Mouse (Mus musculus) CH12.LX (cell line): ENCODE measurements around the gene Prkca. TPM values are rescaled to one million over a fixed set of nuclear protein-coding genes. Genes with fewer than 3 reads are reported as not detected.
A peak's percentile ranks its signal among the peaks of the same experiment; 100 is the strongest.

Experiments
- DNase-seq: peaks from one replicate; pipeline ENCODE4 v3.0.0-alpha.2; 2013; ENCODE audit errors: extremely low read depth
- H3K27ac ChIP-seq: 2 replicates; pipeline ENCODE4 v1.5.1; 2012; ENCODE audit warnings: low read depth, mild to moderate bottlenecking, control low read depth, moderate library complexity; ENCODE audit not compliant: insufficient read depth
- H3K27me3 ChIP-seq: replicated peaks from 2 replicates; pipeline ENCODE3; 2012; ENCODE audit warnings: inconsistent platforms
- H3K36me3 ChIP-seq, 2 experiments: replicated peaks in 1 of 2; 2 replicates each; pipeline versions ENCODE3 to v1.6.1; 2012; ENCODE audit warnings: inconsistent platforms in 1 of 2, low read length in 1 of 2, mild to moderate bottlenecking in 1 of 2, mixed read lengths in 1 of 2, moderate library complexity in 1 of 2; ENCODE audit not compliant: control insufficient read depth in 1 of 2, insufficient read depth in 1 of 2
- H3K4me1 ChIP-seq, 2 experiments: 2 replicates each; pipeline ENCODE4 v1.6.1; 2012; ENCODE audit warnings: inconsistent platforms in 1 of 2, moderate library complexity in 1 of 2; ENCODE audit not compliant: insufficient read depth in 2 of 2, control insufficient read depth in 1 of 2
- H3K4me2 ChIP-seq: 2 replicates; pipeline ENCODE4 v1.6.1; 2012; ENCODE audit warnings: low read depth, mild to moderate bottlenecking, control low read depth; ENCODE audit not compliant: poor library complexity, insufficient read depth, severe bottlenecking
- H3K4me3 ChIP-seq, 3 experiments: fragments of 150-350 bp in 1 of 3; sonication (generic) in 1 of 3; replicated peaks in 1 of 3; 2 replicates each; pipeline versions ENCODE3 to v1.5.1; 2011 to 2012; ENCODE audit warnings: low read depth in 2 of 3, low read length in 2 of 3, mild to moderate bottlenecking in 2 of 3, moderate library complexity in 2 of 3, control low read depth in 1 of 3, improper control_type of control experiment in 1 of 3, inconsistent platforms in 1 of 3, mixed read lengths in 1 of 3; ENCODE audit not compliant: poor library complexity in 1 of 3
- H3K79me2 ChIP-seq: replicated peaks from 2 replicates; pipeline ENCODE4 v1.6.1; 2012; ENCODE audit warnings: mild to moderate bottlenecking, moderate library complexity; ENCODE audit not compliant: control insufficient read depth, poor library complexity, insufficient read depth, severe bottlenecking; ENCODE audit errors: extremely low read depth
- H3K9ac ChIP-seq: 2 replicates; pipeline ENCODE4 v1.6.1; 2012; ENCODE audit warnings: low read depth, mild to moderate bottlenecking, control low read depth, moderate library complexity; ENCODE audit not compliant: insufficient read depth
- H3K9me3 ChIP-seq: replicated peaks from 2 replicates; pipeline ENCODE3; 2012; ENCODE audit warnings: low read length, inconsistent platforms, mixed read lengths
- BHLHE40 ChIP-seq: IDR thresholded peaks from 2 replicates; pipeline ENCODE4 v1.6.1; 2011; ENCODE audit warnings: mild to moderate bottlenecking, low read depth, low read length, improper control_type of control experiment
- CHD1 ChIP-seq: IDR thresholded peaks from 2 replicates; pipeline ENCODE4 v1.6.1; 2012; ENCODE audit warnings: low read depth, low read length, improper control_type of control experiment, inconsistent platforms
- CHD2 ChIP-seq: IDR thresholded peaks from 2 replicates; pipeline ENCODE4 v1.6.1; 2011; ENCODE audit warnings: low read length, improper control_type of control experiment
- CTCF ChIP-seq, 2 experiments: IDR thresholded peaks in 1 of 2; conservative IDR thresholded peaks in 1 of 2; 2 replicates each; pipeline ENCODE4 v1.5.1; 2011 to 2012; ENCODE audit warnings: low read depth in 2 of 2, low read length in 2 of 2, improper control_type of control experiment in 1 of 2, inconsistent platforms in 1 of 2, mild to moderate bottlenecking in 1 of 2, moderate library complexity in 1 of 2
- E2F4 ChIP-seq: IDR thresholded peaks from 2 replicates; pipeline ENCODE4 v1.6.1; 2011; ENCODE audit warnings: low read depth, low read length, improper control_type of control experiment; ENCODE audit not compliant: insufficient replicate concordance
- ELF1 ChIP-seq: IDR thresholded peaks from 2 replicates; pipeline ENCODE4 v1.6.1; 2014; ENCODE audit warnings: low read depth, mild to moderate bottlenecking, inconsistent platforms, low read length, improper control_type of control experiment
- EP300 ChIP-seq: IDR thresholded peaks from 2 replicates; pipeline ENCODE4 v1.6.1; 2011; ENCODE audit warnings: low read length, improper control_type of control experiment
- ETS1 ChIP-seq: conservative IDR thresholded peaks from 2 replicates; pipeline ENCODE4 v1.6.1; 2012; ENCODE audit warnings: low read depth, mild to moderate bottlenecking, inconsistent platforms, low read length, improper control_type of control experiment, moderate library complexity
- GABPA ChIP-seq: IDR thresholded peaks from 2 replicates; pipeline ENCODE4 v1.6.1; 2012; ENCODE audit warnings: low read depth, low read length, improper control_type of control experiment, inconsistent platforms; ENCODE audit not compliant: insufficient replicate concordance
- HCFC1 ChIP-seq: IDR thresholded peaks from 2 replicates; pipeline ENCODE4 v1.6.1; 2012; ENCODE audit warnings: low read depth, mild to moderate bottlenecking, inconsistent platforms, low read length, improper control_type of control experiment
- IRF4 ChIP-seq: IDR thresholded peaks from 2 replicates; pipeline ENCODE4 v1.6.1; 2014; ENCODE audit warnings: low read depth, mild to moderate bottlenecking, inconsistent platforms, low read length, improper control_type of control experiment
- JUN ChIP-seq: IDR thresholded peaks from 2 replicates; pipeline ENCODE4 v1.6.1; 2011; ENCODE audit warnings: low read depth, mild to moderate bottlenecking, low read length, improper control_type of control experiment, moderate library complexity; ENCODE audit not compliant: insufficient read depth
- JUND ChIP-seq: conservative IDR thresholded peaks from 2 replicates; pipeline ENCODE4 v1.6.1; 2011; ENCODE audit warnings: low read depth, low read length, improper control_type of control experiment
- KAT2A ChIP-seq: IDR thresholded peaks from 2 replicates; pipeline ENCODE4 v1.6.1; 2012; ENCODE audit warnings: low read length, improper control_type of control experiment, inconsistent platforms; ENCODE audit not compliant: insufficient replicate concordance
- MAFK ChIP-seq: IDR thresholded peaks from 2 replicates; pipeline ENCODE4 v1.6.1; 2011; ENCODE audit warnings: low read length, improper control_type of control experiment; ENCODE audit not compliant: insufficient replicate concordance
- MAX ChIP-seq: IDR thresholded peaks from 2 replicates; pipeline ENCODE4 v1.6.1; 2011; ENCODE audit warnings: low read length, improper control_type of control experiment
- MAZ ChIP-seq: IDR thresholded peaks from 2 replicates; pipeline ENCODE4 v1.6.1; 2012; ENCODE audit warnings: low read depth, mild to moderate bottlenecking, inconsistent platforms, low read length, improper control_type of control experiment, moderate library complexity
- MEF2A ChIP-seq: IDR thresholded peaks from 2 replicates; pipeline ENCODE4 v1.6.1; 2014; ENCODE audit warnings: low read depth, mild to moderate bottlenecking, inconsistent platforms, low read length, improper control_type of control experiment, borderline replicate concordance
- MXI1 ChIP-seq: IDR thresholded peaks from 2 replicates; pipeline ENCODE4 v1.6.1; 2011; ENCODE audit warnings: mild to moderate bottlenecking, low read depth, low read length, improper control_type of control experiment
- MYC ChIP-seq: IDR thresholded peaks from 2 replicates; pipeline ENCODE4 v1.6.1; 2011; ENCODE audit warnings: low read depth, mild to moderate bottlenecking, improper control_type of control experiment, low read length
- NELFE ChIP-seq: IDR thresholded peaks from 2 replicates; pipeline ENCODE4 v1.6.1; 2011; ENCODE audit warnings: low read depth, low read length, improper control_type of control experiment
- NRF1 ChIP-seq: IDR thresholded peaks from 2 replicates; pipeline ENCODE4 v1.6.1; 2014; ENCODE audit warnings: low read depth, mild to moderate bottlenecking, inconsistent platforms, low read length, improper control_type of control experiment, moderate library complexity
- PAX5 ChIP-seq: IDR thresholded peaks from 2 replicates; pipeline ENCODE4 v1.6.1; 2012; ENCODE audit warnings: low read length, inconsistent platforms, mixed read lengths
- POLR2A ChIP-seq: IDR thresholded peaks from 2 replicates; pipeline ENCODE4 v1.6.1; 2011; ENCODE audit warnings: low read depth, mild to moderate bottlenecking, improper control_type of control experiment, low read length
- POLR2AphosphoS2 ChIP-seq: IDR thresholded peaks from 2 replicates; pipeline ENCODE4 v1.6.1; 2011; ENCODE audit warnings: low read depth, low read length, improper control_type of control experiment
- RAD21 ChIP-seq: IDR thresholded peaks from 2 replicates; pipeline ENCODE4 v1.6.1; 2011; ENCODE audit warnings: low read depth, mild to moderate bottlenecking, low read length, improper control_type of control experiment, moderate library complexity
- RCOR1 ChIP-seq: conservative IDR thresholded peaks from 2 replicates; pipeline ENCODE4 v1.6.1; 2012; ENCODE audit warnings: low read depth, mild to moderate bottlenecking, inconsistent platforms, low read length, improper control_type of control experiment
- SIN3A ChIP-seq: IDR thresholded peaks from 2 replicates; pipeline ENCODE4 v1.6.1; 2012; ENCODE audit warnings: low read length, improper control_type of control experiment, inconsistent platforms
- SMC3 ChIP-seq: IDR thresholded peaks from 2 replicates; pipeline ENCODE4 v1.6.1; 2011; ENCODE audit warnings: low read depth, low read length, improper control_type of control experiment
- TBP ChIP-seq: conservative IDR thresholded peaks from 2 replicates; pipeline ENCODE4 v1.6.1; 2011; ENCODE audit warnings: low read depth, low read length, improper control_type of control experiment
- TCF12 ChIP-seq: IDR thresholded peaks from 2 replicates; pipeline ENCODE4 v1.6.1; 2014; ENCODE audit warnings: low read depth, mild to moderate bottlenecking, inconsistent platforms, low read length, improper control_type of control experiment
- UBTF ChIP-seq: IDR thresholded peaks from 2 replicates; pipeline ENCODE4 v1.6.1; 2012; ENCODE audit warnings: low read depth, mild to moderate bottlenecking, inconsistent platforms, low read length, improper control_type of control experiment, moderate library complexity
- USF1 ChIP-seq: IDR thresholded peaks from 2 replicates; pipeline ENCODE4 v1.6.1; 2014; ENCODE audit warnings: low read depth, mild to moderate bottlenecking, inconsistent platforms, low read length, improper control_type of control experiment
- USF2 ChIP-seq: conservative IDR thresholded peaks from 2 replicates; pipeline ENCODE4 v1.6.1; 2011; ENCODE audit warnings: low read depth, low read length, improper control_type of control experiment
- ZC3H11A ChIP-seq: IDR thresholded peaks from 2 replicates; pipeline ENCODE4 v1.6.1; 2012; ENCODE audit warnings: low read depth, mild to moderate bottlenecking, inconsistent platforms, low read length, improper control_type of control experiment
- ZKSCAN1 ChIP-seq: IDR thresholded peaks from 2 replicates; pipeline ENCODE4 v1.6.1; 2012; ENCODE audit warnings: low read depth, inconsistent platforms, low read length, improper control_type of control experiment, borderline replicate concordance
- ZMIZ1 ChIP-seq: IDR thresholded peaks from 2 replicates; pipeline ENCODE4 v1.6.1; 2012; ENCODE audit warnings: low read depth, mild to moderate bottlenecking, inconsistent platforms, low read length, improper control_type of control experiment
- ZNF384 ChIP-seq: IDR thresholded peaks from 2 replicates; pipeline ENCODE4 v1.6.1; 2012; ENCODE audit warnings: low read depth, low read length, improper control_type of control experiment, inconsistent platforms
- dilution Hi-C: fragments of 300-500 bp; cut with MboI; formaldehyde crosslinking; loops from 2 replicates; pipeline ENCODE4 v1.14.3; 2020; ENCODE audit warnings: low sequenced_read_pairs; ENCODE audit not compliant: extremely low pct_unique_long_range_greater_than_20kb, extremely low pct_ligation_motif_present
- in situ Hi-C: fragments of 300-500 bp; cut with MboI; formaldehyde crosslinking; loops from 3 replicates; pipeline ENCODE4 v1.14.3; 2019; ENCODE audit warnings: low sequenced_read_pairs, low pct_ligation_motif_present, low pct_unique_long_range_greater_than_20kb, mixed read lengths
- polyA plus RNA-seq: library from polyadenylated mRNA; unstranded; fragments of >175 nt; gene quantifications from 2 replicates; pipeline ENCODE4 v1.2.1, GENCODE M21; 2012; ENCODE audit warnings: low read depth; ENCODE audit not compliant: insufficient read length
- total RNA-seq, 2 experiments: library from RNA; depleted of rRNA; stranded (reverse); fragments of 300-350 nt in 1 of 2; fragments of >200 nt in 1 of 2; gene quantifications; 2 replicates each; pipeline ENCODE4 v1.2.3; 2012 to 2014

Prkca gene
- total and polyA plus RNA-seq, 3 experiments: 40.0 to 107 (median 43.7) TPM

DNA sequence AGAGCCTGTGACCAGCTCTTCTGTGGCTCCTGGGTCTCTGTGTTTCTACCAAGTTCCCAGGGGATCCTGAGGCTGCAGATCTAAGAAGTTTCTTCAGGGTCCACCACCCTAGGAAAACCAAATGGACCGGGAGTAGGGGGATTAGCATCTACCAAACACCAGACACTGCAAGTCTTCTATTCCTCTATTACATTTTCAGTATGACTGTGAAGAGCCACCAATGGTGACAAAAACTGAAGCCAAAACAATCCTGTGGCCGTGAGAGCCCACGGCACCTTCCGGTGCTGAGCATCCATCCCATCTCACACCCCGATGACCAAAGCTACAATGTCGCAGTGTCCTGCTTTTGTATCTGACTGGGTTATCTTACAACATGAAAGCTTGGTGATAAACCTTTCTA is 172.5 kb downstream of the Prkca start:
- Histone ChIP-seq H3K27me3 (no peaks in the 10 kb centered on the region), H3K4me3 (no peak overlapping the region), H3K9me3 (peaks cover 6% of the 10 kb centered on the region), H3K79me2 (no peaks in the 10 kb centered on the region; the same call in 1 of the 2 replicates), H3K4me1 (peaks cover 31 to 78% of the 10 kb centered on the region in 2 experiments), H3K4me2 (peak overlapping the region; percentile 29), H3K9ac (no peak overlapping the region), H3K27ac (peak overlapping the region; percentile 12; the same call in 1 of the 2 replicates), H3K36me3 (peaks cover 2 to 28% of the 10 kb centered on the region in 2 experiments)
- in situ Hi-C loops (no loop called here), dilution Hi-C loops (no loop called here)
- no peak for DNase-seq
- TF ChIP-seq TBP: no peak
- TF ChIP-seq HCFC1: peak; percentile 25; the same call in 1 of the 2 replicates
- no peak for TF ChIP-seq CTCF (conservative IDR thresholded peaks at IDR 0.05 in 1 of 2, IDR thresholded peaks at IDR 0.05 in 1 of 2; ENCODE audit: low read depth in 2 of 2, low read length in 2 of 2)
- peak; percentile 85 for TF ChIP-seq BHLHE40
- peak; percentile 14; the same call in 1 of the 2 replicates for TF ChIP-seq SMC3
- peak; percentile 82 for TF ChIP-seq JUN
- TF ChIP-seq PAX5: no peak
- peak; percentile 84 for TF ChIP-seq JUND
- TF ChIP-seq MYC: no peak
- no peak for TF ChIP-seq USF1
- TF ChIP-seq MEF2A: peak; percentile 87
- peak; percentile 59 for TF ChIP-seq SIN3A
- peak; percentile 97 for TF ChIP-seq IRF4
- TF ChIP-seq POLR2AphosphoS2: no peak
- TF ChIP-seq POLR2A: no peak
- TF ChIP-seq ZC3H11A: no peak
- no peak; the same call in none of the 2 replicates for TF ChIP-seq CHD2
- 0 out of 2 replicates have a peak, but pooled peaks have one; percentile 35 for TF ChIP-seq ELF1
- no peak for TF ChIP-seq ZNF384
- TF ChIP-seq USF2: no peak
- TF ChIP-seq UBTF: no peak
- TF ChIP-seq MXI1: peak; percentile 15; the same call in 1 of the 2 replicates
- TF ChIP-seq KAT2A: 0 out of 2 replicates have a peak, but pooled peaks have one; percentile 38
- TF ChIP-seq NELFE: no peak
- peak; percentile 46; the same call in 1 of the 2 replicates for TF ChIP-seq TCF12
- no peak for TF ChIP-seq ZKSCAN1
- TF ChIP-seq GABPA: no peak
- TF ChIP-seq RAD21: no peak; the same call in none of the 2 replicates
- no peak for TF ChIP-seq MAZ
- TF ChIP-seq MAFK: peak; percentile 74
- peak; percentile 95 for TF ChIP-seq EP300
- peak; percentile 82 for TF ChIP-seq ETS1
- peak; percentile 57; the same call in 1 of the 2 replicates for TF ChIP-seq CHD1
- no peak; the same call in 1 of the 2 replicates for TF ChIP-seq RCOR1
- no peak for TF ChIP-seq E2F4
- 0 out of 2 replicates have a peak, but pooled peaks have one; percentile 17 for TF ChIP-seq NRF1
- no peak for TF ChIP-seq ZMIZ1
- TF ChIP-seq MAX: peak; percentile 43; the same call in 1 of the 2 replicates
